Mouse (Mus musculus) thymus, postnatal 0 days (tissue): ENCODE data around the gene Ube2d1. TPM values are rescaled to one million over a fixed set of nuclear protein-coding genes. Genes with fewer than 3 reads are reported as not detected.

Experiments used
- DNase-seq: peaks from one replicate; pipeline ENCODE4 v3.0.0-alpha.2; 2015; ENCODE audit warnings: low spot score
- polyA plus RNA-seq: library from polyadenylated mRNA; unstranded; fragments of >200 nt; fragmentation: Nextera tagmentation; extraction: Ambion mirVana; gene quantifications from 2 replicates; pipeline ENCODE4 v1.2.1, GENCODE M21; 2015

Gene Ube2d1
- polyA plus RNA-seq, 1 experiment from 2014 or later = 36.9 TPM

- peak; percentile 69 for DNase-seq
Measured at GRCm38 (mm10) chr10:71225894-71226293, 59.2 kb downstream of the Ube2d1 start.

GRCm38 (mm10) chr10:71223101-71223500, 62.0 kb downstream of the Ube2d1 start:
- no peak for DNase-seq

GRCm38 (mm10) chr10:71222639-71223038, 62.4 kb downstream of the Ube2d1 start:
- no peak for DNase-seq

GRCm38 (mm10) chr10:71218228-71218892, 66.7 kb downstream of the Ube2d1 start:
- peak; percentile 71 for DNase-seq

- DNase-seq = no peak
Measured at GRCm38 (mm10) chr10:71215996-71216395, 69.1 kb downstream of the Ube2d1 start.

Other genes with a start within 250 kb of the Ube2d1 start
- gene Bicc1, start 125.6 kb downstream of the Ube2d1 start, polyA plus RNA-seq = 2.9 and 3.1 TPM in 2 replicates
- gene Tfam, start 47.0 kb downstream of the Ube2d1 start, polyA plus RNA-seq = 110 and 116 TPM in 2 replicates
- 143 and 149 TPM in 2 replicates for gene Cisd1, start 59.7 kb upstream of the Ube2d1 start, polyA plus RNA-seq
- 9.9 and 10.7 TPM in 2 replicates for gene Ipmk, start 62.5 kb upstream of the Ube2d1 start, polyA plus RNA-seq